Mouse (Mus musculus) liver, embryonic 11.5 days (tissue): ENCODE results near the gene Tmem98. TPM values are rescaled to one million over a fixed set of nuclear protein-coding genes. Genes with fewer than 3 reads are reported as not detected.

Experiments
- ATAC-seq: fragments of 200-750 bp; cut with Nextera tagmentation; replicated peaks from 2 replicates; pipeline ENCODE4 v1.8.0; 2017; ENCODE audit warnings: moderate number of reproducible peaks, mild to moderate bottlenecking, moderate TSS enrichment, moderate library complexity; ENCODE audit not compliant: low FRiP score
- DNase-seq: peaks from one replicate; pipeline ENCODE4 v3.0.0-alpha.2; 2017; ENCODE audit warnings: low spot score
- H3K27ac ChIP-seq: fragments of 300-500 bp; sonication (generic); 2 replicates; pipeline ENCODE4 v1.5.1; 2014; ENCODE audit warnings: mild to moderate bottlenecking, low read depth, low read length, control low read depth
- H3K27me3 ChIP-seq: fragments of 300-500 bp; sonication (generic); replicated peaks from 2 replicates; pipeline ENCODE4 v1.6.1; 2014; ENCODE audit warnings: low read length, mixed read lengths; ENCODE audit not compliant: control insufficient read depth, insufficient read depth
- H3K36me3 ChIP-seq: fragments of 300-500 bp; sonication (generic); 2 replicates; pipeline ENCODE4 v1.6.1; 2014; ENCODE audit warnings: mild to moderate bottlenecking, low read length, moderate library complexity, mixed read lengths; ENCODE audit not compliant: control insufficient read depth, insufficient read depth
- H3K4me1 ChIP-seq: fragments of 300-500 bp; sonication (generic); replicated peaks from 2 replicates; pipeline ENCODE4 v1.6.1; 2014; ENCODE audit warnings: low read length, mixed read lengths; ENCODE audit not compliant: control insufficient read depth, insufficient read depth
- H3K4me2 ChIP-seq: fragments of 300-500 bp; sonication (generic); 2 replicates; pipeline ENCODE4 v1.6.1; 2014; ENCODE audit warnings: mild to moderate bottlenecking, control low read depth, moderate library complexity
- H3K4me3 ChIP-seq: fragments of 300-500 bp; sonication (generic); 2 replicates; pipeline ENCODE4 v1.5.1; 2014; ENCODE audit warnings: low read depth, low read length, control low read depth
- H3K9ac ChIP-seq: fragments of 300-500 bp; sonication (generic); 2 replicates; pipeline ENCODE4 v1.6.1; 2014; ENCODE audit warnings: low read depth, low read length, control low read depth
- H3K9me3 ChIP-seq: fragments of 300-500 bp; sonication (generic); 2 replicates; pipeline ENCODE4 v1.6.1; 2016; ENCODE audit warnings: low read length, inconsistent platforms, mixed read lengths; ENCODE audit not compliant: control insufficient read depth
- WGBS: fragments of 180-500 bp; shearing (Covaris S2); extraction: QIAGEN DNeasy Blood & Tissue Kit; methylation state at CpG from one replicate; pipeline ENCODE4 v1.1.7; 2014; 5-methylcytosine and 5-hydroxymethylcytosine counted together
- polyA plus RNA-seq: library from polyadenylated mRNA; unstranded; fragments of >200 nt; fragmentation: Nextera tagmentation; extraction: Ambion mirVana; gene quantifications from 2 replicates; pipeline ENCODE4 v1.2.1, GENCODE M21; 2014

The Tmem98 gene
- polyA plus RNA-seq, 1 experiment from 2014 or later, result 52.3 TPM

DNA sequence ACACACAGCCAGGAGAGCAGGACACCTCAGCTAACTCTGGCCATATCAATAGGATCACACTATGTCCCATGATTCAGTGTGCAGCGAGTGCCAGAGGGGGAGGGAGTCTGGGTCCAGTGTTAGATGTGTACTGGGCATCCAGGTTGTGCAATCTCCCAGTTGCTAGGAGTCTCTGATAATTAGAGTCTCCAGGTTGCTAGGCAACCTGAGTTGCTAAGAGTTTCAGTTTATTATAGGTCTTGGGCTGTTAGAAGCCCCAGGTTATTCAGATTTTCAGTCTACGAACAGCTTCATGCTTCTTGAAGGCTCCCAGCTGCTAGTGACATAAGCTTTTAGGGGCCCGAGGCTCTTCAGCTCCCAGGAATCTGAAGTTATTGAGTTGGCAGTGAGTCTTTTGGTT, 43.0 kb downstream of the Tmem98 start:
- Histone ChIP-seq H3K4me3 (no peak overlapping the region), H3K4me2 (no peak overlapping the region), H3K4me1 (no peaks in the 10 kb centered on the region), H3K9me3 (no peaks in the 10 kb centered on the region), H3K36me3 (no peaks in the 10 kb centered on the region), H3K9ac (no peak overlapping the region), H3K27me3 (no peaks in the 10 kb centered on the region), H3K27ac (no peak overlapping the region)
- 60% methylated on average over 3 of the region's 3 CpGs for WGBS
- ATAC-seq (no peak), DNase-seq (no peak)

DNA sequence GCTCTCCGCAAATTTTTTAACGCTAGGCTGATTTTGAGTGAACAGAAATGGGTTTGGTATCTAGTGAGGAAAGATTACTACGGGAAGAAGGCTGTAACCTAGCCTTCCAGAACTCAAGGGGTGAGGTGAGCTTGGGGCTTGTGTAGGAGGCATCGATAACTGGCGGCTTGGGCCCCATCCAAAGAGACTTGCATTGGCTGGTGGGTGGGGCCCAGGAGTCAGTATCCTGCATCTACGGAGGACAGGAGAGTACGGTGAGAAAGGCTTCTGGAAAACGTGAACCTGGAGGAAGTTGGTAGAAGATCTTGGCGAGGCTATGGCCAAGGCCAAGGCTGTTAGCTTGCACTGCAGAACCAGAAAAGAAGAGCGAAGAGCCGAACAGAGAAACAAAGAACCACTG, 44.5 kb downstream of the Tmem98 start:
- H3K27me3 ChIP-seq, result no peaks in the 10 kb centered on the region
- no peaks in the 10 kb centered on the region for H3K9me3 ChIP-seq
- no peak overlapping the region for H3K4me2 ChIP-seq
- no peak overlapping the region for H3K4me3 ChIP-seq
- H3K4me1 ChIP-seq, result no peaks in the 10 kb centered on the region
- no peaks in the 10 kb centered on the region for H3K36me3 ChIP-seq
- WGBS, result 85% methylated on average over 11 of the region's 11 CpGs
- no peak overlapping the region for H3K27ac ChIP-seq
- DNase-seq (no peak), ATAC-seq (no peak)
- H3K9ac ChIP-seq, result no peak overlapping the region

DNA sequence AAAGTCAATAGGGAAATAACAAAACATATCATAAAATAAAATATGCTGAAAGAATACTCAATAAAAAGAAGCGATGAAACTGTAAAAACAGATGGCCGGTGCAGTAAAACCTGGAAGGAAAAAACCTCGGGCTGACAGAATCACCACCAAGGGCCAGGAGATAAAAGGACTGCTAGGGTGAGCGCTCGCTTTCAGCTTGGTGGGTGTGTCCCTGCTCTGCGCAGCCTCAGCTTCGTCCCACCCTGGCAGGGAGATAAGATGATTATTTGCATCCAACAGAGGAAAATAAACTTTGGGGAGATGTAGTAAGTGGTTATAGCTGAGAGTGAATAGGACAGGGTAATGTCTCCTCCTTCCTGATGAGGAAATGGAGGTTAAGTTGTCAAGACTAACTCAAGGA, 44.9 kb downstream of the Tmem98 start:
- DNase-seq, result no peak
- no peak overlapping the region for H3K27ac ChIP-seq
- peak; percentile 61 for ATAC-seq
- no peak overlapping the region for H3K4me3 ChIP-seq
- no peak overlapping the region for H3K4me2 ChIP-seq
- H3K27me3 ChIP-seq, result no peaks in the 10 kb centered on the region
- 29% methylated on average over 7 of the region's 7 CpGs for WGBS
- H3K9ac ChIP-seq, result no peak overlapping the region
- no peaks in the 10 kb centered on the region for H3K9me3 ChIP-seq
- H3K4me1 ChIP-seq, result no peaks in the 10 kb centered on the region
- no peaks in the 10 kb centered on the region for H3K36me3 ChIP-seq

DNA sequence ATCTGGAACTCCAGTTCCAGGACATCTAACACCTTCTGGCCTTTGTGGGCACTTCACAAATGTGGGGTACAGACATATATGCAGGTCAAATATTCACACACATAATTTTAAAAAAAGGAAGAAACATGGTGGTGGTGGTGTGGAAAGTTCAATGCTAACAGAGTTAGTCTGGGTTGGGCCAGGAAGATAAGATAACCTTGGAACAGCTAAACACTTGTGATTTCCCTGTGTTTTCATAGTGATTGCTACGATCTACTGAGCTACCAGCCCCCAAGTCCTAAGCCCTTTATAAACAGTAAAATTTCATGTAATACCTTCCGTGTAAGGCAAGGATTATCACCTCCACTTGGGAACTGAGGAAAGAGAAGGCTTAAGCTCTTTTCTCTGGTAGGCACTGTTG, 46.9 kb downstream of the Tmem98 start:
- Histone ChIP-seq H3K4me2 (no peak overlapping the region), H3K4me3 (no peak overlapping the region), H3K4me1 (no peaks in the 10 kb centered on the region), H3K27ac (no peak overlapping the region), H3K9me3 (no peaks in the 10 kb centered on the region), H3K27me3 (no peaks in the 10 kb centered on the region), H3K36me3 (no peaks in the 10 kb centered on the region), H3K9ac (no peak overlapping the region)
- ATAC-seq, result no peak
- 53% methylated on average over 2 of the region's 2 CpGs for WGBS
- DNase-seq, result no peak

DNA sequence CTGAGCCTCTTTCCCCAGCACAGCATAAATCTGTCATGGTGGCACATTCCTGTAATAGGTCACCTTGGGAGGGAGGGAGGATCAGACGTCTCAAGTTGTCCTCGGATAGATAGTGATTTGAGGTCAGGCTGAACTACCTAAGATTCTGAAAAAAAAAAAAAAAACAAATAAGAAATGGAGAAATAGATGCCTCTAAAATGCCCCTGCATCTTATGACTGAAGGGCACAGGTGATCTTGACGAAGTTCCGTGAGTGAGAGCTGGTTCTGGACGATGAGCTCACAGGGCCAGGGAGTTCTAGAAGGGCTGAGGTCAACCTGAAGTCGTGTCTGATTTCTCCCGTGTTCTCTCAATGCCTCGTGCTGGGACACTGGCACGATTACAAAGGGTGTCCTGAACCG, 48.1 kb downstream of the Tmem98 start, which contains the start of gene Spaca3:
TSS of gene Spaca3 (plus strand) at position 301 of the 400 bp plus-strand sequence.
- 72% methylated on average over 10 of the region's 10 CpGs for WGBS
- no peak for ATAC-seq
- no peak for DNase-seq
- no peaks in the 10 kb centered on the region for H3K36me3 ChIP-seq
- H3K27ac ChIP-seq, result no peak within 1 kb of the TSS
- no peaks in the 10 kb centered on the region for H3K4me1 ChIP-seq
- no peak within 1 kb of the TSS for H3K4me2 ChIP-seq
- H3K4me3 ChIP-seq, result no peak within 1 kb of the TSS
- H3K27me3 ChIP-seq, result no peaks in the 10 kb centered on the region
- no peak within 1 kb of the TSS for H3K9ac ChIP-seq
- no peaks in the 10 kb centered on the region for H3K9me3 ChIP-seq

DNA sequence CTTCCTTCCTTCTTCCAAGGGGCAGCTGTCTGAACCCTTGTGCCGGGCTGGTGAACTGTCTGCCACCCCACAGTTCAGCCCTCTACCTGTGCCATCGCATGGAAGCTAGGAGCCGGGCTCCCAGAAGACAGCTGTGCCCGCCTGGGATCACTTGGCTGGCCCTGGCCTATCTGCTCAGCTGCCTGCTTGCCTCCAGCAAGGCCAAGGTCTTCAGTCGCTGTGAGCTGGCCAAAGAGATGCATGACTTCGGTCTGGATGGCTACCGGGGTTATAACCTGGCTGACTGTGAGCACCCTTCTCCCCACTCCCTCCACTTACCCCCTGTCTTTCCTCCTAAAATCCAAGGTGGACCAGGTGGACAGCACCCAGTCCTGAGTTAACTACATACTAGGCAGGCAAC, 53.0 kb downstream of the Tmem98 start:
- WGBS, result 79% methylated on average over 7 of the region's 7 CpGs
- no peaks in the 10 kb centered on the region for H3K27me3 ChIP-seq
- DNase-seq, result no peak
- H3K4me3 ChIP-seq, result no peak overlapping the region
- H3K4me1 ChIP-seq, result no peaks in the 10 kb centered on the region
- H3K9me3 ChIP-seq, result no peaks in the 10 kb centered on the region
- no peaks in the 10 kb centered on the region for H3K36me3 ChIP-seq
- H3K9ac ChIP-seq, result no peak overlapping the region
- H3K4me2 ChIP-seq, result no peak overlapping the region
- no peak for ATAC-seq
- no peak overlapping the region for H3K27ac ChIP-seq

DNA sequence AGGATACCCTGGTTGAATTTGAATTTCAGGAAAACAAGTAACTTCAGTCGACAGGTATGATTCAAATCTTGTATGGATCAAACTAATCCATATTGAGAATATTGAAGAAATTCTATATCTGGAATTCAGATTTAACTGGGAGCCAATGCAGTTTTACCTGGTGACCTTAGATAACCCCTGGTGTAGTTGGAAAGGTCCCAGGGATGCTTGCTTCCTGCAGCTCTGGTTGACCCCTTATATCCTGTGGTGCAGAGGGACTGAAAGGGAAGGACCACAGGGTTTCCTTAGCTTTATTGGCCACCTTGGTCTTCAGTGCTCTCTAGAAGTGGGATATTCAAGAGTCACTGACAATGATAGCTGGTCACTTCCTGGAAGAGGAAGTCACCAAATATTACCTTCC, 58.1 kb downstream of the Tmem98 start:
- Histone ChIP-seq H3K4me2 (no peak overlapping the region), H3K27me3 (no peaks in the 10 kb centered on the region), H3K4me1 (peaks cover 6% of the 10 kb centered on the region; the same call in 1 of the 2 replicates), H3K9me3 (no peaks in the 10 kb centered on the region), H3K4me3 (no peak overlapping the region), H3K9ac (no peak overlapping the region), H3K27ac (no peak overlapping the region), H3K36me3 (no peaks in the 10 kb centered on the region)
- 85% methylated on average over 1 of the region's 1 CpGs for WGBS
- DNase-seq, result no peak
- no peak for ATAC-seq

Other genes starting within 250 kb of the Tmem98 start
- gene Myo1d, start 30.1 kb upstream of the Tmem98 start, polyA plus RNA-seq, result 9.3 TPM in 2 replicates
- not detected in 2 replicates for gene Spaca3, start 48.2 kb downstream of the Tmem98 start, polyA plus RNA-seq